Mouse (Mus musculus) brain, embryonic 14.5 days (tissue): Measurements from ENCODE around the gene Zfp382.

Source experiments
- CTCF ChIP-seq: fragments of 200-500 bp; IDR thresholded peaks from 2 replicates; pipeline ENCODE4 v1.5.1; 2012; ENCODE audit warnings: inconsistent platforms, mild to moderate bottlenecking, moderate library complexity, borderline replicate concordance; ENCODE audit not compliant: insufficient read depth, insufficient read length; ENCODE audit errors: extremely low read depth
- POLR2A ChIP-seq: fragments of 200-500 bp; IDR thresholded peaks from 2 replicates; pipeline ENCODE4 v1.6.1; 2012; ENCODE audit warnings: mild to moderate bottlenecking, inconsistent platforms, borderline replicate concordance; ENCODE audit not compliant: poor library complexity, insufficient read depth, insufficient read length, severe bottlenecking; ENCODE audit errors: extremely low read depth

GRCm38 (mm10) chr7:30086524-30086923, 35.2 kb upstream of the Zfp382 start:
- TF ChIP-seq CTCF, result no peak
- no peak for TF ChIP-seq POLR2A
